Mouse (Mus musculus) NIH3T3 (cell line): ENCODE results near the gene Gatb.
A peak's percentile ranks its signal among the peaks of the same experiment; 100 is the strongest.

Source experiments
- DNase-seq: peaks from one replicate; pipeline ENCODE4 v3.0.0-alpha.2; 2012; ENCODE audit warnings: low read depth

The Gatb gene

GRCm38 (mm10) chr3:85655538-85655937 is 81.6 kb downstream of the Gatb start:
- DNase-seq: no peak

GRCm38 (mm10) chr3:85659681-85660080 is 85.8 kb downstream of the Gatb start:
- peak; percentile 43 for DNase-seq

GRCm38 (mm10) chr3:85661926-85662813 is 88.3 kb downstream of the Gatb start:
- DNase-seq: no peak

- no peak for DNase-seq
These were observed 89.9 kb downstream of the Gatb start for GRCm38 (mm10) chr3:85663826-85664225.

- DNase-seq: no peak
These were observed 90.8 kb downstream of the Gatb start for GRCm38 (mm10) chr3:85664591-85665171.

DNA sequence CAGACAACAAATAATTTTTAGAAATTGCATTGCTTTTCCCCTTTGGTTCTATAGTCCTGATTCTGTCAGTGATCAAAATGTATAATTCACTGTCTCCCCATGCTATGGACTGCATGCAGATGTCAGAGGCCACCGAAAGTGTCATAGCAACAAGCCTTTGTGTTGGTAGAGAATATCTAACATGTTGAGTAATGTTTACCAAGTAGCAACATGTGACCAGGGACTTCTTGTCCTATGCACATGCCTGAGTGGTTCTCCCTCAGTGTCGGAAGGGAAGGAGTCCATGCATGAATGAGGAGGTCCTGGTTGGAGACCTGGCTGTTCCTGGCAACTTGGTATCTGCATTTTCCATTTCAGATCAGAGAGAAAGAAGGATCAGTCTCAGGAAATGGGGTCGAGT is 92.2 kb downstream of the Gatb start:
- DNase-seq: no peak

- no peak for DNase-seq
These were observed 92.8 kb downstream of the Gatb start for GRCm38 (mm10) chr3:85666736-85667135.

DNA sequence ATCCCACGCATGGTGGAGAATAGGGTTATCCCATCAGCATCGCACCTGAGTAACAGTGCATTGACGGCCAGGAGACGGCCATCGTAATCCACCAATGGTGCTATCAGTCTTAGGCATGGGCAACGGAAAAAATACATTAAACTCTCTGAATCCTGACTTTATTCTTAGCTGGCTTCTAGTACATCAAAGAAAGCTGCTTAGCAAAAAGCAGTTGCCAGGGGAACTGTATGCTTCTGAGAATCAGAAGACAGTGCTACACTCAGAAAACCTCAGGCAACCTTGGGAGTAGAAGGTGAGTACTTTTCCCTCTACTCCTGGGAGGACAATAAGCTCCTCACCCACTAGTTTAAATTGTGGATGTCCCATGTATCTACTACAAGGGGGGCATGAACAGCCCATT is 93.8 kb downstream of the Gatb start:
- DNase-seq: no peak

GRCm38 (mm10) chr3:85669844-85670243 is 95.9 kb downstream of the Gatb start:
- no peak for DNase-seq

DNA sequence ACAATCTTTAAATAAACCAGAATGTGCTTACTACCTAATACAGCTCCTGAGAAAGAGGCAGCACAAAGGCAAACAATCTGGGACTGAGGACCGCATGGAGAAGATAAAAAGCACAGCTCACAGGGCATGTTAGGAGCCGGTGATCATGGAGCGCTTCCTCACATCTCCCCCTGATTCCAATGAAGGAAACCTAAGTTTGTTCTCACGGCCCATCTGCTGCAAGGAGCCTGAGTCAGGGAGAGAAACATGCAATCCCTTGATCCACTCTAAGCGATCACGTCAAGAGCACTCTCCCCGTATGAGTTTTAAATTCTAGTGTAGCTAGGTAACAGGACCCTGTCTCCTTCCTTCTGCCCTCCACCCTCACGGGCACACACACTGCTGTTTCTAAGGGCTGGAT is 103.2 kb downstream of the Gatb start:
- no peak for DNase-seq

- no peak for DNase-seq
These were observed 104.0 kb downstream of the Gatb start for GRCm38 (mm10) chr3:85677952-85678351.

DNA sequence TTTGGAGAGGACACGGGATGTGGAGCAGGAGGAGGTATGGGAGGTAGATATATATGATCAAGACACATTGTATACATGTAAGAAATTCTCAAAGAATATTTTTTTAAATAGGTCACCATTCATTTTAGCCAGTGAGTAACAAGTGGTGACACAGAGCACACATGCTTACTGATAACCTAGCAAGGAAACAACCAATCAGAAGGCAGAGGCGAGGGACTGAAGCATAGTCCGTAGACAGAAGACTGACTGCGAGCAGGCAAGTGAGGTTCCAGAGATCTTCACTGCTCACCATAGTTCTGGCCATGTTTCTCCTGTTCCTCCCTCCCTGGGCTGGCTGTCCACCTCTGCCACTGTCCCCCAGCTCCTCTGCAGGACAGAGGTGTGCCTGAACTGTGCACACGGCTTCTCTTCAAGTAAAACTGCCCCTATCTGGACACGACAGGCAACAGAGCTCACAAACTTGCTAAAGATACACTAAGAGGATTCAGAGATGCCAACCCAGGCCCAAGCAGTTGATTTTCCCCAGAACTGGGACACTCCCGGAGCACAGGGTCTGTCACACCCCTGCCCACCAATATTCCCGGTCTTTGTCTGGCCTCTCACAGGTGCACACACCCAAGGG is 105.5 kb downstream of the Gatb start:
- no peak for DNase-seq

DNA sequence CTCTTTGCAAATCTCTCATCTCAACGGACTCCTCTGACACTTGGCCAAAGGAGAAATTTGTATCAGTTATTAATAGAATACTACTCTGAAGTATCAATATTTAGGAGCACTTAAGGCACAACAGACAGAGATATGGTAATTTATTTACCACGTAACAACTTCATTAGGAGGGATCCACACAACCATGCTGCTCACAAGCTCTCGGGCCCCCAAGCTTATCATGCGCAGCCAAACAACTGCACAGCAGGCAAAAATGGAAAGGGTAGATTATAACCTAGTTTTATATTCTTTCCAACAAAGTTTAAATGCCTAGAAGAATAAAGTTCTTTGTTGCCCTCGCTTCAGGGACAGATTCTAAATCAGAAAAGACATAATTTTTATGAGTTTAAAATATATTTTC is 106.0 kb downstream of the Gatb start:
- DNase-seq: no peak

DNA sequence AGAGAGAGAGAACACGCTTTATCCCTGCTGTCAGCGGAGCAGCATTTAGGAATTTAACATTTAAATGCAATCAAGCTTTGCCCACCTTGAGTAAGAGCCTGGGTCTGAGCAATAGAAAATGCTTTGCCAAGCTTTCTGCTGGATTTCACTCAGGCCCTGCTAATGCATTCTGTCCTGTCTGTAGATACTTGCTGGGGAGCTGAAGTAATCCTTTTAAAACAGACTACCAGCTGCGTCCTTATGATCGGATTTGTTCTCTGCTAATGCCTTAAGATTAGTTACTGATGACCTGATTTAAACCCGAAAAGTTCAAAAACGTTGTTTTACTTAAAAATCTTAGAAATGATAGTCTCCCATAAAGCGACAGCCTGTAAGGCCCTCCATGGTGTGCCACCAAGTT is 107.2 kb downstream of the Gatb start:
- no peak for DNase-seq

DNA sequence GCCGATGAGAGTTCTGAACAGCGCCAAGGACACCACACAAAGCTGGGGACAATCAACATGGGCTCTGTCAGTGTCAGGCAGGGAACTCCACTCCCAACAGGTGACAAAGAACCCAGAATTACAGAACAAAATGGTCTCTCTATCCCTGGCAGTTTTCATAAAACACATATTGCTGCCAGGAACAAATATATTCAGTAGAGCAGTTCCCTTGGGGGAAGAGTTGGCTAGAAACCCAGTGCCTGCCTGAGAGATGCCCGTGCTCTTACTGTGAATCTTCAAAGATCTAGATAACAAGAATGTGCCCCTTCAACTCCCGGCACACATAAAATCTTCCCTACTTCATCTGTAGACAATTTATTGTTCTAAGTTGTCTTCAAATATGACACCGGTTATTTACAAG is 109.7 kb downstream of the Gatb start:
- no peak for DNase-seq

- peak; percentile 18 for DNase-seq
These were observed 111.4 kb downstream of the Gatb start for GRCm38 (mm10) chr3:85685271-85685670.

GRCm38 (mm10) chr3:85688341-85688740 is 114.4 kb downstream of the Gatb start:
- DNase-seq: no peak

DNA sequence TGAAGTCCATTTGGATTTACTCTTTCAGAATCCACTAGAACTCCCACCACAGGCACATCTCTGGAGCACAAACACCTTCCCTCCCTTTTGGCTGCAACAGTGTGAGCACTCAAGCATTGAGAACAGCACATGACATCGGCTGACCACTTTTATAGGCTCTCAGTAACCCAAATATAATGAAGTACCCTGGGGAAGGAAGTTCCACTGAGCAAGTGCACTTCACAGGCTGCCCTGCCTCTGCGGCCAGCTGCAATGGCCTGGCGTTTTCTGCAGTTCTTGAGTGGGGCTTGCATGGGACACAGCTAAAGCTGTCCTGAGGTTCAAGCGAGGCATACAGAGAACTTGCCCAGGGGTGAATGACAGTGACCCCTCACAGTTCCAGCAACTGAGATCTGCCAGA is 117.2 kb downstream of the Gatb start:
- DNase-seq: no peak

DNA sequence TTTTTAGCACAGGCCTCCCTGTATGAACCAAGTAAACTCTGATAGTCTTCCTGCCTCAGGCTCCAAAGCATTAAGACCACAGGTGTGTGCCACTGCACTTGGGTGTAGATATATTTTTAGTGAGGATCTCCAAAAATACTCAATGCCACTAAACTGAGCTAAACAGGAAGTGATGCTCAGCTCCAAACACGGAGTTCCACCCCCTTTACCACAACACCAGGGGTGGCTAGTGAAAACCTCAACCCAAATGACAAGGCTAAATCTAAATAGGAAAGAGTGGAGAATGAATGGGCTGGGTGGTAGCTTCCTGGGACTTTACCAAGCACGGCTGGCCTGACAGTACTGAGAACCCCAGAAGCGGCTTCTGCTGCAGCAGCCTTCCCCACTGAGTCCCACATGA is 119.1 kb downstream of the Gatb start:
- no peak for DNase-seq

GRCm38 (mm10) chr3:85695056-85695455 is 121.1 kb downstream of the Gatb start:
- DNase-seq: no peak

GRCm38 (mm10) chr3:85698496-85698895 is 124.6 kb downstream of the Gatb start:
- no peak for DNase-seq

DNA sequence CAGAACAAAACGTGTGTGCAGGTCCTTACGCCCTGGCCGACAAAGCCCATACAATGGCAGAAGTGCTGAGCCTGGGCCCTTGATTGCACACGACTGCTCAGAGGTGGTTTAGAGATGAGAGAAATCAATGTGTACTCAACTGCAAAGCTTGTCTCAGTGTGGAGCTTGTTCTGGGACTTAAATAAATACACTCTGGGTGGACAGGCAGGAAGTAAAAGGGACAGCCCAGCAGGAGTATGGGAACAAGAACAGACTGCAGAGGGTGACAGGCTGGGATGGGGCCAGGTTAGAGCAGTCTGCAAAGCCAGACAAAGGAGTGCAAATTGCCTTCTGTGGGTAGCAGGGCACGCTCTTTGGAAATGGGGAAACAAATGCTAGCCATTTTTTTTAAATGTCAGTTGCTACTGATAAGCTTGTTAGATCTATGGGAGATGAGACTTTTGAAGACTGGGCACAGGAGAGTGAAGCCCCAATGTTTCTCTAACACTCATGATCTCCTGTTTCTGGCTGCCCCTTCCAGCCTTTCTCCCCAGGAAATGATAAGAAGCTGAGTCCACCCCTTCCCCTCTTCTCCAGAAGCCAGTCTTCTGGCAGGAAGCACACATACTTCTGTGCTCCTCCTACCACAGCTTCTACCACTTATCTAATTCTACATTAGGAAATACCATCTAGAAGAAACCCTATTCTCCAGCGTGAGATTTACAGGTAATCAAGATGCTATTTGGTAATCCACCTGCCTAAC is 129.4 kb downstream of the Gatb start:
- no peak for DNase-seq
